8 mouse cellular contexts compared by ENCODE assay signal in the genomic region with DNA sequence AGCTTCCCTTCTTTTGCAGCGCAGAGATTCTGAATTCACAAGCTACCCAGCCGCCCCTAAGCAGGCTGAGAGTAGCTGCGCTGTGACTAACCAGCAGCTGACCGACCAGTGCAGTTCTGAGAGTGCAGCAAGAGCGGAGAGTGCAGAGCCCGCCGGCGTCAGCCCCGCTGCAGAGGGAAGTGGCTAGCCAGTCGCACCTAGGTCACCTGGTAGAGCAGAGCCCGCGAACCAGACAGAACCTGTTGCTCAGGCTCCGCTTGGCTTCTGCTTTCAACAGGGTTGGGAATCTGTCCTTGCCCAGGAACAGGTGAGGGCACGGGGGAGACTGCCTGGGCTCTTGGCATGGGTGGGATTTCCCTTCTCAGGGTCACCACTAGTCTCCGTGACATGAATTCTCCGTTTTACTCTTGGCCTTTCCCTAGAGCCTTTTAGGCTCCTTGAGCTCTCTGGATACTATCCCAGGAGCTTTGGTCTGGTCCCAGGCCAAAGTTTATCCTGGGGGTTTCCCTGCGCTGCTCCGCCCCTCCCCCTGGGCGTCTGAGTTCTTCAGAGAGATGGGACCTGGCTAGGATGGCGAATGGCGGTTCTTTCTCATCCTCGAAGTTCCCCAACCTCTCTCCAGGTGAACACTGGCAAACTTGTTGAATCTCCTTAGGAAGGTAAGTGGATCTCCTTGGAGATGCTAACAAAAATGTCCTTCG. TPM values are rescaled to one million over a fixed set of nuclear protein-coding genes. Genes with fewer than 3 reads are reported as not detected.
A peak's percentile ranks its signal among the peaks of the same experiment; 100 is the strongest.
DNase-seq lines count a peak whose midpoint lies in the region; ATAC-seq and TF ChIP-seq lines count a peak whose summit lies in the region.
"Had no signal": no experiment of that assay in that cellular context is flagged by ENCODE, and none has a peak within 500 bp of the region (broad histone marks: within the 10 kb centered on the region; RNA-seq: fewer than 3 reads in every experiment).

Gene Npffr2, plus strand, starts transcription at position 552 of the 701 bp plus-strand sequence.

- H3K27me3 ChIP-seq in embryonic facial prominence, embryonic 14.5 days (replicated peaks; ENCODE audit: control insufficient read depth, insufficient read depth, low read length): 0 out of 2 replicates have a peak, but pooled peaks cover 3% of the 10 kb centered on the region
- H3K27me3 ChIP-seq in intestine, postnatal 0 days (replicated peaks; ENCODE audit: control insufficient read depth, insufficient read depth, low read length): no peaks in the 10 kb centered on the region; the same call in 1 of the 2 replicates
- no peaks in the 10 kb centered on the region for H3K27me3 ChIP-seq in liver, postnatal 0 days (ENCODE audit: insufficient read depth, low read length)

- no peaks in the 10 kb centered on the region for H3K9me3 ChIP-seq in embryonic facial prominence, embryonic 14.5 days (ENCODE audit: control insufficient read depth, low read length)
- no peaks in the 10 kb centered on the region for H3K9me3 ChIP-seq in intestine, postnatal 0 days (ENCODE audit: control insufficient read depth)
- no peaks in the 10 kb centered on the region for H3K9me3 ChIP-seq in liver, postnatal 0 days (ENCODE audit: low read length)

- H3K4me1 ChIP-seq in embryonic facial prominence, embryonic 14.5 days (ENCODE audit: control insufficient read depth, insufficient read depth, low read length): peaks cover 10% of the 10 kb centered on the region
- H3K4me1 ChIP-seq in intestine, postnatal 0 days (replicated peaks; ENCODE audit: control insufficient read depth, insufficient read depth, low read length): no peaks in the 10 kb centered on the region
- H3K4me1 ChIP-seq in liver, postnatal 0 days (ENCODE audit: insufficient read depth): peaks cover 4% of the 10 kb centered on the region; the same call in 1 of the 2 replicates

- H3K27ac ChIP-seq in embryonic facial prominence, embryonic 14.5 days (replicated peaks; ENCODE audit: low read depth, low read length): no peak within 1 kb of the TSS
- H3K27ac ChIP-seq in intestine, postnatal 0 days (ENCODE audit: low read depth, low read length): no peak within 1 kb of the TSS
- no peak within 1 kb of the TSS for H3K27ac ChIP-seq in liver, postnatal 0 days (ENCODE audit: low read depth)

- peak; percentile 90 for ATAC-seq in embryonic facial prominence, embryonic 14.5 days (ENCODE audit: low read depth)
- ATAC-seq in intestine, postnatal 0 days: peak; percentile 77
- peak; percentile 55 for ATAC-seq in liver, postnatal 0 days

- no peaks in the 10 kb centered on the region for H3K36me3 ChIP-seq in embryonic facial prominence, embryonic 14.5 days (ENCODE audit: control insufficient read depth, insufficient read depth, low read length)
- no peaks in the 10 kb centered on the region for H3K36me3 ChIP-seq in intestine, postnatal 0 days (ENCODE audit: control insufficient read depth, insufficient read depth)
- H3K36me3 ChIP-seq in liver, postnatal 0 days (replicated peaks; ENCODE audit: insufficient read depth, low read length): no peaks in the 10 kb centered on the region

- no peak for TF ChIP-seq CTCF in intestine, postnatal 0 days (IDR thresholded peaks at IDR 0.05; ENCODE audit: low read depth)
- no peak for TF ChIP-seq CTCF in liver, postnatal 0 days (IDR thresholded peaks at IDR 0.05; ENCODE audit: low read depth)

- H3K4me2 ChIP-seq in embryonic facial prominence, embryonic 14.5 days (ENCODE audit: low read depth, low read length): peak within 1 kb of the TSS; percentile 76
- peak within 1 kb of the TSS; percentile 58 for H3K4me2 ChIP-seq in intestine, postnatal 0 days (replicated peaks; ENCODE audit: low read depth)
- H3K4me2 ChIP-seq in liver, postnatal 0 days (ENCODE audit: low read depth, low read length): peak within 1 kb of the TSS; percentile 67

- H3K4me3 ChIP-seq in embryonic facial prominence, embryonic 14.5 days (ENCODE audit: low read depth, low read length): peak within 1 kb of the TSS; percentile 38
- peak within 1 kb of the TSS; percentile 22 for H3K4me3 ChIP-seq in intestine, postnatal 0 days (ENCODE audit: low read depth, low read length)
- peak within 1 kb of the TSS; percentile 22 for H3K4me3 ChIP-seq in liver, postnatal 0 days (ENCODE audit: low read depth, low read length)
- H3K4me3 ChIP-seq: myocyte had no signal

- H3K9ac ChIP-seq in embryonic facial prominence, embryonic 14.5 days (ENCODE audit: low read depth, low read length): peak within 1 kb of the TSS; percentile 38; the same call in 1 of the 2 replicates
- H3K9ac ChIP-seq in intestine, postnatal 0 days (ENCODE audit: low read depth, low read length): no peak within 1 kb of the TSS
- H3K9ac ChIP-seq in liver, postnatal 0 days (replicated peaks): no peak within 1 kb of the TSS

- 5% methylated on average over 19 of the region's 23 CpGs for WGBS in embryonic facial prominence, embryonic 14.5 days
- WGBS in intestine, postnatal 0 days: 7% methylated on average over 23 of the region's 23 CpGs
- 3% methylated on average over 23 of the region's 23 CpGs for WGBS in liver, postnatal 0 days (ENCODE audit: insufficient replicate concordance)

- TF ChIP-seq EP300 in liver, postnatal 0 days (IDR thresholded peaks at IDR 0.05; ENCODE audit: low read depth): no peak

- peak; percentile 6 for DNase-seq in thymus, postnatal 4 days
- no peak for DNase-seq in thymus, adult 18-20 months
- DNase-seq in embryonic facial prominence, embryonic 14.5 days (ENCODE audit: low spot score): peak; percentile 59
- DNase-seq in liver, postnatal 0 days: peak; percentile 33
- peak; percentile 6 for DNase-seq in ovary, postnatal 14 days (ENCODE audit: low spot score)
- no peak for DNase-seq in layer of hippocampus, adult 18-20 months (ENCODE audit: low spot score in 2 of 2)

RNA-seq across cellular contexts. Expression of gene Npffr2, which starts in this region (rescaled TPM):
- polyA plus RNA-seq in embryonic facial prominence, embryonic 14.5 days (2014; fragmentation: Nextera tagmentation; extraction: Ambion mirVana): 0.29 and 0.33 TPM in 2 replicates
- polyA plus RNA-seq in intestine, postnatal 0 days (2015; fragmentation: Nextera tagmentation; extraction: Ambion mirVana): not detected in 2 replicates
- polyA plus RNA-seq in liver, postnatal 0 days (2015; fragmentation: Nextera tagmentation; extraction: Ambion mirVana): not detected in 2 replicates
- not detected for total RNA-seq in layer of hippocampus, adult 18-20 months (2021)
- polyA plus RNA-seq: myocyte had no signal

Comparison
In these comparisons a context has a peak if more than half of its experiments do, and no peak if none do; other contexts are left out.
1. DNase-seq: peak in thymus, postnatal 4 days (single experiment) and ovary, postnatal 14 days (single experiment); none in thymus, adult 18-20 months (0 of 2) and layer of hippocampus, adult 18-20 months (0 of 2).
2. Peak in DNase-seq, ATAC-seq, H3K4me3 ChIP-seq, H3K9ac ChIP-seq and H3K4me2 ChIP-seq in embryonic facial prominence, embryonic 14.5 days; RNA of the gene not detected or under 1 TPM.
3. Peak in ATAC-seq, H3K4me3 ChIP-seq and H3K4me2 ChIP-seq in intestine, postnatal 0 days; RNA of the gene not detected or under 1 TPM.
4. Peak in DNase-seq, ATAC-seq, H3K4me3 ChIP-seq and H3K4me2 ChIP-seq in liver, postnatal 0 days; RNA of the gene not detected or under 1 TPM.
5. Peak in every context shown above with its lines, with median percentiles within 50 percentile points of each other: ATAC-seq, H3K4me2 ChIP-seq and H3K4me3 ChIP-seq.